Mouse (Mus musculus): ENCODE data around the gene Itga8. TPM values are rescaled to one million over a fixed set of nuclear protein-coding genes. Genes with fewer than 3 reads are reported as not detected.

The Itga8 gene
- polyA plus RNA-seq, 1 experiment from 2014 or later: 37.4 TPM

- DNase-seq (ENCODE audit: low spot score) (no peak), ATAC-seq (replicated peaks; ENCODE audit: low FRiP score, low read depth) (no peak)
- WGBS: 95% methylated on average over 3 of the region's 3 CpGs
These were observed 66.4 kb downstream of the Itga8 start for GRCm38 (mm10) chr2:12235345-12235744.

GRCm38 (mm10) chr2:12229721-12230120, 72.0 kb downstream of the Itga8 start:
- Histone ChIP-seq H3K27me3 (ENCODE audit: insufficient read depth, low read length) (no peaks in the 10 kb centered on the region), H3K9ac (ENCODE audit: low read depth, low read length) (no peak overlapping the region), H3K9me3 (replicated peaks; ENCODE audit: low read length) (no peaks in the 10 kb centered on the region), H3K4me2 (ENCODE audit: low read length) (no peak overlapping the region), H3K27ac (no peak overlapping the region), H3K36me3 (ENCODE audit: insufficient read depth, low read length) (0 out of 2 replicates have a peak, but pooled peaks cover 2% of the 10 kb centered on the region), H3K4me3 (replicated peaks; ENCODE audit: low read depth, low read length) (no peak overlapping the region), H3K4me1 (replicated peaks; ENCODE audit: insufficient read depth, low read length) (no peaks in the 10 kb centered on the region)
- ATAC-seq (replicated peaks; ENCODE audit: low FRiP score, low read depth) (no peak), DNase-seq (ENCODE audit: low spot score) (no peak)
- WGBS: 75% methylated on average over 2 of the region's 2 CpGs
- TF ChIP-seq CTCF (IDR thresholded peaks at IDR 0.05; ENCODE audit: low read depth): no peak

More at GRCm38 (mm10) chr2:12235345-12235744, 66.4 kb downstream of the Itga8 start:
- no peak overlapping the region for H3K4me3 ChIP-seq (replicated peaks; ENCODE audit: low read depth, low read length)
- H3K9ac ChIP-seq (ENCODE audit: low read depth, low read length): no peak overlapping the region
- no peaks in the 10 kb centered on the region for H3K9me3 ChIP-seq (replicated peaks; ENCODE audit: low read length)
- H3K4me1 ChIP-seq (replicated peaks; ENCODE audit: insufficient read depth, low read length): no peaks in the 10 kb centered on the region
- H3K27me3 ChIP-seq (ENCODE audit: insufficient read depth, low read length): no peaks in the 10 kb centered on the region
- no peak overlapping the region for H3K27ac ChIP-seq
- no peak overlapping the region for H3K4me2 ChIP-seq (ENCODE audit: low read length)
- H3K36me3 ChIP-seq (ENCODE audit: insufficient read depth, low read length): no peaks in the 10 kb centered on the region
- no peak for TF ChIP-seq CTCF (IDR thresholded peaks at IDR 0.05; ENCODE audit: low read depth)

GRCm38 (mm10) chr2:12228335-12228734, 73.4 kb downstream of the Itga8 start:
- Histone ChIP-seq H3K27me3 (ENCODE audit: insufficient read depth, low read length) (no peaks in the 10 kb centered on the region), H3K4me2 (ENCODE audit: low read length) (no peak overlapping the region), H3K27ac (no peak overlapping the region), H3K4me3 (replicated peaks; ENCODE audit: low read depth, low read length) (no peak overlapping the region), H3K36me3 (ENCODE audit: insufficient read depth, low read length) (0 out of 2 replicates have a peak, but pooled peaks cover 2% of the 10 kb centered on the region), H3K9ac (ENCODE audit: low read depth, low read length) (no peak overlapping the region), H3K9me3 (replicated peaks; ENCODE audit: low read length) (no peaks in the 10 kb centered on the region), H3K4me1 (replicated peaks; ENCODE audit: insufficient read depth, low read length) (no peaks in the 10 kb centered on the region)
- WGBS: 29% methylated on average over 3 of the region's 3 CpGs
- no peak for TF ChIP-seq CTCF (IDR thresholded peaks at IDR 0.05; ENCODE audit: low read depth)
- DNase-seq (ENCODE audit: low spot score) (peak; percentile 31), ATAC-seq (replicated peaks; ENCODE audit: low FRiP score, low read depth) (no peak)

GRCm38 (mm10) chr2:12227243-12227642, 74.5 kb downstream of the Itga8 start:
- TF ChIP-seq CTCF (IDR thresholded peaks at IDR 0.05; ENCODE audit: low read depth): no peak
- ATAC-seq (replicated peaks; ENCODE audit: low FRiP score, low read depth): no peak
- WGBS: 36% methylated on average over 2 of the region's 2 CpGs

GRCm38 (mm10) chr2:12226367-12226766, 75.4 kb downstream of the Itga8 start:
- TF ChIP-seq CTCF (IDR thresholded peaks at IDR 0.05; ENCODE audit: low read depth): no peak
- WGBS: 78% methylated on average over 1 of the region's 1 CpGs

More at GRCm38 (mm10) chr2:12227243-12227642, 74.5 kb downstream of the Itga8 start:
- Histone ChIP-seq H3K9me3 (replicated peaks; ENCODE audit: low read length) (no peaks in the 10 kb centered on the region), H3K9ac (ENCODE audit: low read depth, low read length) (no peak overlapping the region), H3K4me3 (replicated peaks; ENCODE audit: low read depth, low read length) (no peak overlapping the region), H3K36me3 (ENCODE audit: insufficient read depth, low read length) (0 out of 2 replicates have a peak, but pooled peaks cover 2% of the 10 kb centered on the region), H3K27me3 (ENCODE audit: insufficient read depth, low read length) (no peaks in the 10 kb centered on the region), H3K27ac (no peak overlapping the region), H3K4me2 (ENCODE audit: low read length) (no peak overlapping the region), H3K4me1 (replicated peaks; ENCODE audit: insufficient read depth, low read length) (no peaks in the 10 kb centered on the region)
- DNase-seq (ENCODE audit: low spot score): no peak

DNA sequence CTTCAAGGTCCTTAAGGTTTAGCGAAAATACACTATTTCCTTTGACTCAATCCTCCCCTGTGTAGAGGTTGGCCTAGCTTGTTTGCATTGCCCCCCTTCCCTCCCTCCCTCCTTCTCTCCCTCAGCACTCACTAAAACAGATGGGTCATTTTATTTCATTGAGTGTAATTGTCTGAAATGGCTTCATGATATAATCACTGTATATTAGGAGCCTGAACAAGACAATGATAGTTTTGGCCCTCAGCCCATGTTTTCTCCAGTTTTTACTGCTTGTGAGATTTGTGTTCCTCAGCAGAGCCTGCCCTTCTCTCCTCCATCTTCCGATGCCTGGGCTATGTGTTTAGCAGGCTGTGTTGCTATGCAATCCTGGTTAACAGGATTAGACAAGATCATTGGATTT, 80.1 kb downstream of the Itga8 start:
- H3K27me3 ChIP-seq (ENCODE audit: insufficient read depth, low read length): no peaks in the 10 kb centered on the region
- peak; percentile 91 for DNase-seq (ENCODE audit: low spot score)
- WGBS: 45% methylated on average over 2 of the region's 2 CpGs

More at GRCm38 (mm10) chr2:12226367-12226766, 75.4 kb downstream of the Itga8 start:
- Histone ChIP-seq H3K9ac (ENCODE audit: low read depth, low read length) (no peak overlapping the region), H3K4me3 (replicated peaks; ENCODE audit: low read depth, low read length) (no peak overlapping the region), H3K4me1 (replicated peaks; ENCODE audit: insufficient read depth, low read length) (0 out of 2 replicates have a peak, but pooled peaks cover under 1% of the 10 kb centered on the region), H3K27me3 (ENCODE audit: insufficient read depth, low read length) (no peaks in the 10 kb centered on the region), H3K36me3 (ENCODE audit: insufficient read depth, low read length) (0 out of 2 replicates have a peak, but pooled peaks cover 2% of the 10 kb centered on the region), H3K4me2 (ENCODE audit: low read length) (no peak overlapping the region), H3K9me3 (replicated peaks; ENCODE audit: low read length) (no peaks in the 10 kb centered on the region), H3K27ac (no peak overlapping the region)
- ATAC-seq (replicated peaks; ENCODE audit: low FRiP score, low read depth) (no peak), DNase-seq (ENCODE audit: low spot score) (no peak)

GRCm38 (mm10) chr2:12213464-12213790, 88.3 kb downstream of the Itga8 start:
- no peak; the same call in 1 of the 2 replicates for ATAC-seq (replicated peaks; ENCODE audit: low FRiP score, low read depth)
- no peak for TF ChIP-seq CTCF (IDR thresholded peaks at IDR 0.05; ENCODE audit: low read depth)
- DNase-seq (ENCODE audit: low spot score): no peak
- 53% methylated on average over 4 of the region's 4 CpGs for WGBS
- H3K4me2 ChIP-seq (ENCODE audit: low read length): no peak overlapping the region
- H3K27ac ChIP-seq: peak overlapping the region; percentile 20; the same call in 1 of the 2 replicates
- H3K9me3 ChIP-seq (replicated peaks; ENCODE audit: low read length): no peaks in the 10 kb centered on the region
- H3K27me3 ChIP-seq (ENCODE audit: insufficient read depth, low read length): no peaks in the 10 kb centered on the region
- 0 out of 2 replicates have a peak, but pooled peaks cover 6% of the 10 kb centered on the region for H3K4me1 ChIP-seq (replicated peaks; ENCODE audit: insufficient read depth, low read length)
- H3K9ac ChIP-seq (ENCODE audit: low read depth, low read length): no peak overlapping the region
- H3K4me3 ChIP-seq (replicated peaks; ENCODE audit: low read depth, low read length): no peak overlapping the region
- no peaks in the 10 kb centered on the region for H3K36me3 ChIP-seq (ENCODE audit: insufficient read depth, low read length)

More for the DNA sequence above, 80.1 kb downstream of the Itga8 start:
- Histone ChIP-seq H3K9me3 (replicated peaks; ENCODE audit: low read length) (no peaks in the 10 kb centered on the region), H3K27ac (peak overlapping the region; percentile 62; the same call in 1 of the 2 replicates), H3K36me3 (ENCODE audit: insufficient read depth, low read length) (no peaks in the 10 kb centered on the region), H3K9ac (ENCODE audit: low read depth, low read length) (no peak overlapping the region), H3K4me3 (replicated peaks; ENCODE audit: low read depth, low read length) (no peak overlapping the region), H3K4me1 (replicated peaks; ENCODE audit: insufficient read depth, low read length) (0 out of 2 replicates have a peak, but pooled peaks cover 2% of the 10 kb centered on the region), H3K4me2 (ENCODE audit: low read length) (no peak overlapping the region)
- ATAC-seq (replicated peaks; ENCODE audit: low FRiP score, low read depth): peak; percentile 82
- TF ChIP-seq CTCF (IDR thresholded peaks at IDR 0.05; ENCODE audit: low read depth): no peak

Measured in kidney, postnatal 0 days (tissue).